Mouse (Mus musculus): ENCODE measurements around the gene Vav2.

DNA sequence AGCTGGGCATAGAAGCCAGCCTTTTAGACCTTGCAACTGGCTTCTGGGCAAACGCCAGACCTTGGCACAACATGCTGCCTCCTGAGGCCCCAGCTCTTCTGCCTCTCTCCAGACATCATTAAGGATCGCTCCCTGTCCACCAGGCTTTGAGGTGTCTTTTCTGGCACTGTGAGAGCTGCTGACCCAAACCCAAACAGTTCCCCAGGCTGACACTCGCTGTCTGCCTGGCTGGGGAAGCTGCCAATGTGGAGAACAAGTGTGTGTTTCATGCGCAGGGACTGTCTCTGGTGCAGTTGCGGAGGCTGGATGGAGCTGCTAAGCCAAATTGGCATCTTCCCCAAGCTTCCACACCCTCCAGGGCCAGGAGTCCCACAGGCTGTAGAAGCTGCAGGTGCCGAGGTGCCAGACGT, 203.8 kb downstream of the Vav2 start:
- no peak for TF ChIP-seq CTCF (IDR thresholded peaks at IDR 0.05; ENCODE audit: borderline replicate concordance, control insufficient read depth, extremely low read depth, insufficient read depth, low read length, poor library complexity)
- TF ChIP-seq POLR2A (IDR thresholded peaks at IDR 0.05; ENCODE audit: control insufficient read depth, extremely low read depth, insufficient read depth, low read length, poor library complexity): no peak

All from thymus, adult 2 months (tissue).